Mouse (Mus musculus): Measurements from ENCODE around the gene Garem2. TPM values are rescaled to one million over a fixed set of nuclear protein-coding genes. Genes with fewer than 3 reads are reported as not detected.

Gene Garem2
- polyA plus RNA-seq, 1 experiment from 2014 or later: 0.52 TPM

DNA sequence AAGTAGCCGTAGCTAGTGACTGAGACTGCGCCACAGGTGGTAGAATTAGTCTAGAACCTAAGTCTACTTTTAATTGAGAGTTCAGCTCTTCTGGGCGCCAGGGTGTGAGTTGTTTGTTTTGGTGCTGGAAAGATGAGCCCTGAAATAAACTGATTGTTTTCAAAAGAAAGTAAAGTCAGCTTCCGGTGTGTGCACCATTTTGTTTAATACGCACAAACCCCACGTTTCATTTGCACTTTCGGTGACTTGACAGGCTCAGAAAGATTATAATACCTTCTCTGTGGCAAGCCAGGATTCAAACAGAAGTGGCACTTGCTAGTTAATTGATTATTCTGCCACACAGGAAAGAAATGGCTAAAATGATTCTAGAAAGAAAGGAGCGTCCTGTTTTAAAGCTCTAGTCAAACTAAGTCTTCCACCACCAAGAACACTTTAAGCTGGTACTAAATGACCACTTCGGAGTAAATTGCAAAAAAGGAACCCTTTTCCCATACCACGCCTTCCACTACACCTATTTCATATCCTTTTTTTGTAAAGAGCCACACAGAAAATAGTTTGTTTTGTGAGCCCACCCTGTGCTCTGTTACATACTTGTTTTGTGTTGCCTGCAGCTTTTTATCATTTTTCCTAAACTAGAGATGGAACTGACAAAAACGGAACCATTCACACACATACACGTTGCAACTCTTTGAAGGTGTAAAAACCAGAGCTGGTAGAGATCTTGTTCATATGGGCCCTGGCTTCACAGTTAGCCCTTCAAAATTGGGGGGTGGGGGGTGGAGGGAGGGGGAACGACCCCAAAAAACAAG lies 51.1 kb downstream of the Garem2 start:
- H3K27ac ChIP-seq (ENCODE audit: low read length): peak overlapping the region; percentile 92
- peaks cover 15% of the 10 kb centered on the region; the same call in 1 of the 2 replicates for H3K4me1 ChIP-seq (ENCODE audit: insufficient read depth, low read length)
- peak overlapping the region; percentile 82 for H3K4me2 ChIP-seq (replicated peaks; ENCODE audit: low read depth, low read length)
- no peaks in the 10 kb centered on the region for H3K9me3 ChIP-seq (ENCODE audit: low read length)
- no peaks in the 10 kb centered on the region for H3K27me3 ChIP-seq (ENCODE audit: insufficient read depth, low read length)
- H3K9ac ChIP-seq (replicated peaks; ENCODE audit: low read length): peak overlapping the region; percentile 92
- peak overlapping the region; percentile 98 for H3K4me3 ChIP-seq (ENCODE audit: low read length)
- ATAC-seq (ENCODE audit: low FRiP score, low TSS enrichment): no peak; the same call in 1 of the 2 replicates
- H3K36me3 ChIP-seq (ENCODE audit: insufficient read depth, low read length): no peaks in the 10 kb centered on the region
- WGBS: 26% methylated on average over 13 of the region's 13 CpGs

DNA sequence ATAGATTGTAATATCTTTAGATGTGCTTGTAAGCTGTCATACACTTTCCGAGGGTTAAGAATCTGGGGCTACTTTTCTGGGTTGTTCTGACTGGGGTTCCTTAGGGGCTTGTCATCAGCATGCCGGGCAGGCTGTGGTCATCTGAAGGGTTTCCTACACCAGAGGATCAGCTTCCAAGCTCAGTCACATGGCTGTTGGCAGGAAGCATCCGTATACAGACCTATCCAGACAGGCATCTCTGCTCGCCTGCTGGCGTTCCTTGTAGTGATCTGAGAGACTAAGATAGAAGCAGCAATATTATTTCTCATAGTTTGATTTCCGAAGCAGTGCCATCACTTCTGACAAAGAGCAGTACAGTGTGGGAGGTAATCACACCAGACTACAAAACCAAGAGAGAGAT lies 54.6 kb downstream of the Garem2 start:
- 83% methylated on average over 6 of the region's 6 CpGs for WGBS
- Histone ChIP-seq H3K9me3 (ENCODE audit: low read length) (no peaks in the 10 kb centered on the region), H3K27me3 (ENCODE audit: insufficient read depth, low read length) (no peaks in the 10 kb centered on the region), H3K4me3 (ENCODE audit: low read length) (no peak overlapping the region), H3K4me1 (ENCODE audit: insufficient read depth, low read length) (peaks cover 9% of the 10 kb centered on the region; the same call in 1 of the 2 replicates), H3K4me2 (replicated peaks; ENCODE audit: low read depth, low read length) (no peak overlapping the region), H3K9ac (replicated peaks; ENCODE audit: low read length) (no peak overlapping the region), H3K36me3 (ENCODE audit: insufficient read depth, low read length) (no peaks in the 10 kb centered on the region), H3K27ac (ENCODE audit: low read length) (no peak overlapping the region)
- no peak for ATAC-seq (ENCODE audit: low FRiP score, low TSS enrichment)

DNA sequence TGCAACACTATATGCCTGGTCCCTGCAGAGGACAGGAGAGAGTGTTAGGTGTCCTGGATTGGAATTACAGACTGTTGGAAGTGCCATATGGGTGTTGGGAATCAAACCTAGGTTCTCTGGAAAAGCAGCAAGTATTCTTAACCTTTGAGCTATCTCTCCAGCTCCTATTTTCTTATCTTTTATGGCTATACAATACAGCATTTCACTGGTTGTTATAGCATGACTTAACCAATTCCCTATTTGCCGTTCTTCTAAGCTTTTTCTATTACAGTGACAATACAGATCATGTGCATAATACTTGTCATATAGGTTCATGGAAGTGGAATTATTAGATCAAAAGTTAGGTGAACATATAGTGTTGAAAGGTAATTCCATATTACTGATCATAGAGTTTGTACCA lies 56.9 kb downstream of the Garem2 start:
- ATAC-seq (ENCODE audit: low FRiP score, low TSS enrichment): no peak
- no peak overlapping the region for H3K4me2 ChIP-seq (replicated peaks; ENCODE audit: low read depth, low read length)
- no peak overlapping the region for H3K9ac ChIP-seq (replicated peaks; ENCODE audit: low read length)
- WGBS: 93% methylated on average over 1 of the region's 1 CpGs
- H3K4me3 ChIP-seq (ENCODE audit: low read length): no peak overlapping the region
- H3K36me3 ChIP-seq (ENCODE audit: insufficient read depth, low read length): no peaks in the 10 kb centered on the region
- H3K4me1 ChIP-seq (ENCODE audit: insufficient read depth, low read length): 0 out of 2 replicates have a peak, but pooled peaks cover 2% of the 10 kb centered on the region
- no peaks in the 10 kb centered on the region for H3K9me3 ChIP-seq (ENCODE audit: low read length)
- no peaks in the 10 kb centered on the region for H3K27me3 ChIP-seq (ENCODE audit: insufficient read depth, low read length)
- H3K27ac ChIP-seq (ENCODE audit: low read length): no peak overlapping the region

DNA sequence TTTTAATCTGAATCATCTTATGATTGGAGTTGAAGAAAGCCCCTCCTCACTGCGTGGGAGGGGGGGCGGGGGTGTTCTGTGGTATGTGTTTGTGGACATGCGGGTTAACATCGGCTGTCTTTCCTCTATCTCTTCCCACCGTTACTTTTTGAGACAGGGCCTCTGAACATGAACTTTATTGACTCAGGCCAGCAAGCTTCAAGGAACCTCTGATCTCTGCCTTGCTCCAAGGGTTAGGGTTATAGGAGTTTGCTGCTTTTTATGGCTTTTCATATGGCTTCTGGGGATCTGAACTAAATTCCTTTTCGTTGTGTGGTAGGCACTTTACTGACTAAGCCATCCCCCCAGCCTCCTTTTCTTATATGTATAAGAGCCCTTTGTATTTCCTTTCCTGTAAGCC lies 57.4 kb downstream of the Garem2 start:
- 81% methylated on average over 6 of the region's 6 CpGs for WGBS
- ATAC-seq (ENCODE audit: low FRiP score, low TSS enrichment): no peak

DNA sequence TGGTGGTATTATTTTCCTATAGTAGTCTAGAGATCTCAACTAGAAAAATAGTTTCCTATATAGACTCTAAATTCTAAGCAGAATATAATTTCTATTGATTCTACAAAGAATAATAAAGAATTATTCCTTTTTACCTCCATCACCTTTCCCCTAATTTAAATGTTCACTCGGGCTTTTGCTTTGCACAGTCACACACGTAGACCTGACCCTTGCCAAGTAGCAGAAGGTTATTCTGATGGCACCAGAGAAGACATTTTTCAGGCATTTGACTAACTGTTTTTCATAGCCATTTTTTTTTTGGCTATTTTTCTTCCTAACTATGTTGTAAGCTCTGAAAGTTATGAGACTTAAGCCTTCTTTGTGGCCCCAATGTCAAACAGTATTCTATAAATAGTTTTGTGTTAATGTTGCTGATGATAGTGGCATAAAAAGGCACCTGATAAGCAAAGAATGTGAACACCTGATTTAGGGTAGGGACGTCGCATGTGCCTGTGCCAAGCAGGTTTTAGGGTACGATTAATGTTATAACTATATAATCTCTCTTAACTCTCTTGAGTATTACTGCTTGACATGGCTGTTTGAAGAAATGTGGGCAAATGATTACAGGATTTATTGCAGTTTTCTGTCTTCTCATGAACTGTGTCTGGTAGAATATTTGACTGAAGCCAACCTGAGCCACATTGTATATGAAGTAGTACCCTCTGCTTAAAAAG lies 60.4 kb downstream of the Garem2 start:
- Histone ChIP-seq H3K36me3 (ENCODE audit: insufficient read depth, low read length) (peaks cover 5% of the 10 kb centered on the region; the same call in 1 of the 2 replicates), H3K27ac (ENCODE audit: low read length) (no peak overlapping the region), H3K4me1 (ENCODE audit: insufficient read depth, low read length) (no peaks in the 10 kb centered on the region), H3K9ac (replicated peaks; ENCODE audit: low read length) (no peak overlapping the region), H3K9me3 (ENCODE audit: low read length) (no peaks in the 10 kb centered on the region), H3K27me3 (ENCODE audit: insufficient read depth, low read length) (no peaks in the 10 kb centered on the region), H3K4me2 (replicated peaks; ENCODE audit: low read depth, low read length) (no peak overlapping the region), H3K4me3 (ENCODE audit: low read length) (no peak overlapping the region)
- 93% methylated on average over 5 of the region's 5 CpGs for WGBS
- ATAC-seq (ENCODE audit: low FRiP score, low TSS enrichment): no peak

More for the DNA sequence above, 57.4 kb downstream of the Garem2 start:
- Histone ChIP-seq H3K9me3 (ENCODE audit: low read length) (no peaks in the 10 kb centered on the region), H3K4me2 (replicated peaks; ENCODE audit: low read depth, low read length) (no peak overlapping the region), H3K4me3 (ENCODE audit: low read length) (no peak overlapping the region), H3K27ac (ENCODE audit: low read length) (no peak overlapping the region), H3K9ac (replicated peaks; ENCODE audit: low read length) (no peak overlapping the region), H3K27me3 (ENCODE audit: insufficient read depth, low read length) (no peaks in the 10 kb centered on the region), H3K36me3 (ENCODE audit: insufficient read depth, low read length) (no peaks in the 10 kb centered on the region), H3K4me1 (ENCODE audit: insufficient read depth, low read length) (no peaks in the 10 kb centered on the region)

Other genes with a start within 250 kb of the Garem2 start
- gene Il6, start 92.0 kb upstream of the Garem2 start, polyA plus RNA-seq (2015; fragmentation: Nextera tagmentation; extraction: Ambion mirVana): 0.19 and 0.32 TPM in 2 replicates
- gene Tyms, start 31.5 kb upstream of the Garem2 start, polyA plus RNA-seq (2015; fragmentation: Nextera tagmentation; extraction: Ambion mirVana): 282 and 287 TPM in 2 replicates
- not detected in 2 replicates for gene 3110082J24Rik, start 925 bp downstream of the Garem2 start, polyA plus RNA-seq (2015; fragmentation: Nextera tagmentation; extraction: Ambion mirVana)
- 170 and 179 TPM in 2 replicates for gene Hadha, start 50.0 kb downstream of the Garem2 start, polyA plus RNA-seq (2015; fragmentation: Nextera tagmentation; extraction: Ambion mirVana)
- 169 and 194 TPM in 2 replicates for gene Hadhb, start 50.1 kb downstream of the Garem2 start, polyA plus RNA-seq (2015; fragmentation: Nextera tagmentation; extraction: Ambion mirVana)
- 0.15 and 0.40 TPM in 2 replicates for gene Adgrf3, start 100.6 kb downstream of the Garem2 start, polyA plus RNA-seq (2015; fragmentation: Nextera tagmentation; extraction: Ambion mirVana)
- 14.5 and 18.2 TPM in 2 replicates for gene Selenoi, start 127.4 kb downstream of the Garem2 start, polyA plus RNA-seq (2015; fragmentation: Nextera tagmentation; extraction: Ambion mirVana)
- 0.16 and 0.49 TPM in 2 replicates for gene Drc1, start 176.2 kb downstream of the Garem2 start, polyA plus RNA-seq (2015; fragmentation: Nextera tagmentation; extraction: Ambion mirVana)